Mouse (Mus musculus): ENCODE measurements around the gene Enoph1.

The Enoph1 gene

DNA sequence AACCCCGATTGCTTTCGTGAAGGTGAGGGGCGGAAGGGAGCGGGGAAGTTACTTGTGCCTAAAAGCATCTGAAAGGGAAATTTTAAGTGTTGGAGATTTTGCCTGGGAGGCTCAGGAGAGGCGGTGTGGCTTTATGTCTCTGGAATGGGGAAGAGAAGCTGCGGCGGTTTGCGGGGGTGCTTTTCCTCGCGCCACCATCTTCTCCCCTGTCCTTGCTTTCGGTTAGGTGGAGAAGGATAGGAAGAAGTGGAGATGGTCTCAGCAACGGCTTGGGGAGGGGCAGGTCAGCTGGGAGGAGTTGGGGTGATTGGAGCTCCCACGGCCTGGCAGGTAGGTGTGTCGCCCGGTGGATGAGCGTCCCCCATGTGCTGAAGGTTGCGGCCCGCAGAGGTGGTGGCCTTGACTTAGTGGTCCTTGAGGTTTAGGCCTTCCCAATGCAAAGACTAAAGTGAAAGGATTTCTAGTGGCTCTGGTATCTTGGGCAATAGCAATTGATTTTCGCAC is 548 bp downstream of the Enoph1 start:
- peak; percentile 52 for DNase-seq (ENCODE audit: low read depth)

DNA sequence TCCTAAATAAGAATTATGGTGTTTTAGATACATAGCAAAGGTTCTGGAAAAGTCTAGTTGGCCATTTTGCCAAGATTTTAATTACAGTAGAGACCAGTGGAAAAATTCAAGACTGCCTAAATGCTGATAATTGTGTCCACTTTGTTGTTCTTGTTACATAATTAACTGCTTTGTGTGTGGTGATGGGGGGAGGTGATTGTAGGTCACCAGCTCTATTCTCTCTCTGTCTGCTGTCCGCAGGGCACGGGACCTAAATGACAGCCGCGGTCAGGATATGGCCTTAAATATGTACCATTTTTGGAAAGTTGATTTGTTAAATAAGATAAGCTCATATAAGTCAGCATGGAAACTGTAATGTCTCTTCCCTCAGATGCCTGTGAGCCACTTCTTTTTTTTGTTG is 1.5 kb downstream of the Enoph1 start:
- DNase-seq (ENCODE audit: low read depth) = no peak

DNA sequence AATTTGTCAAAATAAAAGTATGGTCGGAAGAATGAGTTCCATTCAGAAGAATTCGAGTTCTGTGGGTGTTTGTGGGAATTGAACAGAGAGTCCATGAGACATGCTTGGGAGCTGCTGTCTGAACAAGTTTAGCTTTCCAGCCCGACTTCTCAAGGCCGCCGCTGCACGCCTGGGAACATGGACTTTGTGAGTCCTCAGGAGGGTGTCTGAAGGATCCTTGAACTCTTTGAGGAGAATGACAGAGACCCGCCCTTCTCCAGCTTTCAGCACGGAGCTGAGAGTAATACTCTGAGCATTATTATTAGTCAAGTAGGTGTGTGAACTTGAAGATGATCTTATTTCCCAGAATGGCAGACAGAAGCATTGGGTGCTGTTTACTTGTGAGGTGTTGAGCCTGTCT is 2.7 kb downstream of the Enoph1 start:
- no peak for DNase-seq (ENCODE audit: low read depth)

DNA sequence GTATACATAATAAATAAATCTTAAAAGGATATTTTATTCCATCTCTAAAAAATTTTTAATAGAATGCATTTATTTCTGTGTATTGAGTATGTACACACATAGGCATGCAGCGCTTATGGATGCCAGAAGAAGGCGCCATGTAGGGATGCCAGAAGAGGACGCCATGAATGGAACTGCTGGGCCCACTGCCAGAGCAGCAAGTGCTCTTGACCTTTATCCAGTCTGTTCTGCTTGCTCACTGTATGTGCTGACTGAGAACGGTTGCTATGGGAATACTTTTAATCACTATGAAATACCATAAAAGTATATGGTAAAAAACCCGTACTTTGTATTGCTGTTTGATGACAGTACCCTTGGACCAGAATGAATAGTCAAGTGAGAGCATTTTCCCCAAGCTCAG is 3.6 kb downstream of the Enoph1 start:
- peak; percentile 75 for DNase-seq (ENCODE audit: low read depth)

DNA sequence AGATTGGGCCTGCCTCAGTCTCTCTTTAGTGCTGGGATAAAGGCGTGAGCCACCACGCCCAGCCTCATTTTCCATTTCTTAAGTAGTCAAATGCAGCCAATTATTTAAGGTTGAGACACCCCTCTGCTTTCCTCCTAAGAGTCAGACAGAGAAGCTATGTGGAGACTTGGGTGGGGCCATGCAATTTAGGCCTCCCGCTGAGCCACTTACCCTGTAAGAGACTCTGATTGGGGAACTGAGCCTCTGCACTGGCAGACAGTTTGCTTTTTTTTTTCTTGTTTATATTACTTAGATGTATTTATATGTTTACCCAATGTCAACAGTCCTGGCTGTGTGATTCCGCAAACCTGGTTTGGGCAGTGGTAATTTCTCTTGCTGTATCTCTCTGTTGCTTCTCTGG is 4.2 kb downstream of the Enoph1 start:
- no peak for DNase-seq (ENCODE audit: low read depth)

DNA sequence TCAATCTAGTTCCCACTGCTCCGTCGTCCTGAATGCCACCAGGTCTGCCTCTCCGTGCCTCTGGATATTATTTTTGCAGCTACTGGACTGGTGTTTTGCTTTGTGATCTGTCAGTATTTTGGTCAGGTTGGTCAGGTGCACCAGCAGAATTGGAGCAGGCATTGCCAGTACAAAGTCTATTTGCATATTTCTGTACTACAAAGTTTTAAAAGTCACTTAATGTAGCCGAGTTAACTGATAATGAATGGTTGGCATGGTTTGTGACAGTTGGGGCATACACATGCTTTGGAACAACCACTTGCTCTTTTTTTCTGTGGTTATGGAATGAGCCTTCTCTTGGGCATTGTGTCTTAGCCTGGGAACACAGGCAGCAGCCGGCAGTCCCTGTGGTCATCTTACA is 4.8 kb downstream of the Enoph1 start:
- no peak for DNase-seq (ENCODE audit: low read depth)

DNA sequence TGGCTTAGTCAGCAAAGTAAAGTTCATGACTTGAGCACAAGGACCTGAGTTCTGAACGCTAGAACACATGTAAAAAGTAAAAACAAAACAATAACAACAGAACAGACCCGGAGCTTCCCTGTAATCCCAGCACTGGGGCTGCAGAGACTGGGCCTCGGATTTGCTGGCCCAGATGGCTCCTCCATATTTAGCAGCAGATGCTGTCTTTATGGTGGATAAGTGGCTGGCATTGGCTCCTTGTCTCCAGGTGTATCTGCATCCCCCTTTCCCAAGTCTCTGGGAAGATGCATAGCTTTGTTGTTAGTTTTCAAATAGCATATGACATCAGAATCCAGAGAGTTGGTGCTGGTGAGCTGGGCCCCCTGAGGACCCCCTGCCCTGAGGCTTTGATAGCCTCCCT is 6.3 kb downstream of the Enoph1 start:
- no peak for DNase-seq (ENCODE audit: low read depth)

DNA sequence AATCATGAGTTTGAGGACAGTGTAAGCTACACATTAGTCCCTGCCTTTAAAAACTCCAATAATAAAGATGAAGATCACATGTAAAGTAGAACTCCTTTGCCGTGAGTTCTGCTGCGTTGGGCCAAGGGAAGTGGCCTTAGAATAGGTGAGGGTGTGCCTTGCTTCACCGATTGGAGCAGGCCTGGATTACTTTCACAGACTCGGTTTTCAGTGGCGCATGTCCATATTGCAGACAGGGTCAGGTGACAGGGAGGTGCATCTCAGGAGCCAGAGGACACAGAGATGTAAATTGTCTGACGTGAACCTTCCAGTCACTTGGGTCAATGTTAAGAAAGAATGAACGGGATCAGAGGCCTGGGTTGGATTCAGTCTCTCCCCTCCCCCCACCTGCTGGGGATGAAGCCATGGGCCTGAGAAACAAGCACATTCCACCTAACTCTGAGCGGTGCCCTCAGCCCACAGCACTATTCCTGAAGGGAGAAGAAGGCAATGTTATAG is 7.4 kb downstream of the Enoph1 start:
- no peak for DNase-seq (ENCODE audit: low read depth)

DNA sequence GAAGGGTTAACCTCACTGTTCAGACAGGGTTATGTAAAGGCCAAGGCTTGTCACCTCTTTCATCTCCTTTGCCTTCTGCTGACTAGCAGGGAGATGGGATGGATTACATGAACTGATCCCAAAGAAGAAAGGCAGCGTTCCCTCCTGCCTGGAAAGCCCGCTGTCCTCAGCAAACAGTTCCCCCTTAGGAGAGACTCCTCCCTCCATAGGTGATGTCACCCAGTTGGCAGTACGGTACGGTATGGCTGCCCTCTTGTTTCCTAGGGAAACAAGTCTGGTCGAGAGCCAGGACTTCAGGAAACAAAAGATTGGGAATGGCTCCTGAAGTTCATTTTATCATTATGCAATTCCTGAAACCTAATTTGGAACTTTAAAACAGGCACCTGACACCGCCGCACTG is 8.1 kb downstream of the Enoph1 start:
- peak; percentile 38 for DNase-seq (ENCODE audit: low read depth)

DNA sequence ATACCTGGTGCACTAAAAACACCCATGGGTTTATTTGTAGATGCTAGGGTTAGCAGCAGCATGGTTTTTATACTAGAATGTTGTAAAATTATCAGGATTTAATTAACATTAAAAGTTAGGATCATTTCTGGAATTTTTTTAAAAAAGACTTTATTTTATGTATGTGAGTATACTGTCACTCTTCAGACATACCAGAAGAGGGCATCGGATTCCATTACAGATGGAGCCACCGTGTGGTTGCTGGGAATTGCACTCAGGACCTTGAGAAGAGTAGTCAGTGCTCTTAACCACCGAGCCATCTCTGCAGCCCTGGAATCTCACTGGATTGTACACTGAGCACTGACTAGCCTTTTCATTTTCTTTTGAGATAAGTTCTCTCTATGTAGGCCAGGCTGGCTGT is 10.1 kb downstream of the Enoph1 start:
- no peak for DNase-seq (ENCODE audit: low read depth)

DNA sequence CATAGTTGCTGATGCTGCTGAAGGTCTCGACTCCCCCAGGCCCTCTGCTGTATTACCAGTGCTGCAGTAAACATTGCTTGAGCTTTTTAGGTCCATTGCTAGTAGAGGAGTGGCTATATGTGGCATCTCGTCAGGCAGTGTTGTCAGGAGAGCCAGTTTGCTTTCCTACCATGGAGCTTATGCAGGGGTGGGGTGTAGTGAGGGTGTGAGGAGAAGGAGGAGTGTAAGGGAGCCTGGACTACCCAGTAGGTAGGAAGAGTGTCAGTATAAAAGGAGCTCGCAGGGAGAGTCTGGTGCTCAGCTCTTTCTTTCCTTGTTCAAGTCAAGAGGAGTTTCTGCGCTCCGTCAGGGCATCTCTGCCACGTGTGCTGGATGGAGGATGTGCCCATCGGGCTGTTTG is 12.9 kb downstream of the Enoph1 start:
- DNase-seq (ENCODE audit: low read depth) = no peak

DNA sequence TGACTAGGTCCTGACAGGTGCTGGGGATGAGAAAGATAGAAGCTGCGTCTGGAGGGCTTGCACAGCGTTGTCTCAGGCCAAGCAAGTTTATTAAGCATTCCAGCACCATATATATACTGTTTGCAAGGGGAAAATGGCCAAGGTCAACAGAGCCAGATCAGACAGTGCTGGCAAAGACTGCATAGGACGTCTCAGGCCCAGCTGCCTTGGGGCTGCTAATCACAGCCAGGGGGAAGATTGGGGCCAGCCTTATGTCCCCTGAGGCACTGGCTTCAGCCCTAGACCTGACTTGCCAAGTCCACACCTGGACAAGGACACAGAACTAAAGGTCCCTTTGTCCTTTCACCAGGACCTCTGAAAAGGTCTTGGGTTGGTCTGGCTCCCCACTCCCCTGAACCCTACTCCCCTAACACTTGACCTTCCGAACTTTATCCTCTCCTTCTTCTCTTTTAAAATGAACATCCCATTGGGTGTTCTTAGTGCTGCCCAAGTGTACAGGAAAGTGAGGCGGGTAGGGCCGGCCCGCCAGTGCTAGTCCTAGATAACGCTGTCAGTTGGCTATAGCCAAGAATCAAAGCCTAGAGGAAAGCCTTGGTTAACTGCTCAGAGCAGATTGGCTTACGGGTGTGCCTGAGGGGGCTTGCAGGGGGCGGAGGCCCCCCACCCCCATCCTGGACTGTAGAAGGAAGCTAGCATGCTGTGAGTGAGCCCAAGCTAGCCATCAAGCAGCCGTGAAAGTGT is 15.2 kb downstream of the Enoph1 start:
- DNase-seq (ENCODE audit: low read depth) = no peak

DNA sequence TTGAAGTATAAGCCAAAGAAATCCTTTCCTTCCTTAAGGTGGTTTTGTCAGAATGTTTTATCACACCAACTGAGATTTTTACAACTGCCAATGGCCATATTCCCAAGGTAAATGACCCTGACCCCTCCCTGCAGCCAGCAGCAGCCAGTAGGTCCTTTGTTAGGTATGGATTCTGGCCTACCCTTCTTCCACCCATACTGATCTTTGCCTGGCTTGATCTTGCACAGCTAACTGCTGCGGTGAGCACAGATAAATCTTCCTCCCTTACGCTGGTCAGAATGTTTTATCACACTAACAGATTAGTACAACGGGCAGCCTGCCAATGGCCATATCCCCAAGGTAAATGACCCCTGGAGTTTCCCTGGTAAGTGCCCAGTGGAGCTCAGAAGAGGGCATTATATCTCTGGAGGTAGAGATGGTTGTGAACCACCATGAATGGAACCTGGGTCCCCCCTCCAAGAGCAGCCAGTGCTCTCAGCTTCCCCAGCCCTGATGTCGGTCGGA is 16.1 kb downstream of the Enoph1 start:
- DNase-seq (ENCODE audit: low read depth) = no peak

DNA sequence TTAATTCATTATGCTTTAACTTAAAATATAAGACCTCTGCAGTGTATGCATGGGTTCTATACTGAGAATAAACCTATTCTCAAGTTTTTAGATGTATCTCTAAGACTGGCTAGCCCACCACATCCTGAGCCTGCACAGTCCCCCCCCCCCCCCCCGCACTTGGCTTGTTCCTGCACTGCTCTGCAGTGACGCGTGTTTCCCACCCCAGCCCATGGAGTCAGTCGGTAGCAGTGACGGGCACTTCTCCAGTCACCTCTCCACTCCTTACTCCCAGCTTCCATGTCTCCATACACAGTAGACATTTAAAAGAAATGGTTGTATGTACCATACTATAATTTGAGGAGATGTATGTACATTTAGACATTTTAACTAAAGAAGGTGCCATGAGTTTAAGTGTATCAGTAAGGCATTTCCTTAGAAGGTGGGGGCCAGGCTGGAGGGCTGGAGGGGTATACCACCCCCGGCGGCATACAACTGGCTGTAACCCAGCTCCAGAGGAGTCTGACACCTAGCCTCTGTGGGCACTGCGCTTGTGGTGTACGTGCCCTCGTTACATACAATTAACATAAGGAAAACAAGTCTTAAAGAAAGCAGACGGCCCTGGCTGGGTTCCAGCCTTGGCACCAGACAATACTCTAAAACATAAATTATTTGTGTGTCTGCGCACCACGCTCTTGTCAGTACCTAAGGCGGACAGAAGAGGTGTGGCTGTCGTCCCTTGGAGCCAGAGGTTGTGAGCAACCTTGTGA is 17.9 kb downstream of the Enoph1 start:
- no peak for DNase-seq (ENCODE audit: low read depth)

DNA sequence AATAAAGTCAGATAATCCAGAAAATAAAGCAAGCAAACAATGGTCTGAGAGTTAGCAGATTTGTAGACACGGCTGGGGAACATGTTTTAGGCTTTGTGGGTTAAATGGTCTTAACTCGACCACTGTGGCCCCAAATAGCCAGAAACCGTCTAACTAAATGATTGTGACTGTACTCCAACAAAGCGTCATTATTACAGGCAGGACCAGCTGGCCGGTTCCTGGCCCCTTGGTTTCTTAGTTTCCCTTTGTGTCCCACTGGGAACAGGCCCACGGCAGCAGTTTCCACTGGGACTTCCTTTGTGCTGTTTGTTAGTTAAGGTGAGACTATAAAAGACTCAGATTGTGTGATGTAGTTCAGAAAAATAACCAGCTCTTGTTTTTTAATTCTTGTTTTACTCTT is 18.9 kb downstream of the Enoph1 start:
- DNase-seq (ENCODE audit: low read depth) = no peak

DNA sequence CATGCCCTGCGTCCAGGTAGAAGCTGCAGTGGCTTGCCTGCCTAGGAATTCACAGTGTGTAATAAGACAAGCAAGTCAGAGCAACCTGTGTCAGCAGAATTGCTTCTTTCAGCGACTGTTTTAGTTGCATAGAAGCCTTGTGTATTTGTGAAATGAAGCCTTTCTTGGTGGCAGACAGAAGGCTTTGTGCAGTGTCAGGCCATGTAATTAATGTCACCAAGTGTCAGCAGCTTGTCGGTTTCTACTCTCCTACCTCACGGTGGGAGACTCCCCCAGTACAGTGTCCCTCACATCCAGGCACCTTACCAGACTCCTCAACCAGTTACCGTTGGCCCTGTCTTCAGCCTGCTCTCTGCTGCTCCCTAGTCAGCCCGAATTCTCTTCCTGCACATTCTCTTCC is 19.5 kb downstream of the Enoph1 start:
- DNase-seq (ENCODE audit: low read depth) = no peak

DNA sequence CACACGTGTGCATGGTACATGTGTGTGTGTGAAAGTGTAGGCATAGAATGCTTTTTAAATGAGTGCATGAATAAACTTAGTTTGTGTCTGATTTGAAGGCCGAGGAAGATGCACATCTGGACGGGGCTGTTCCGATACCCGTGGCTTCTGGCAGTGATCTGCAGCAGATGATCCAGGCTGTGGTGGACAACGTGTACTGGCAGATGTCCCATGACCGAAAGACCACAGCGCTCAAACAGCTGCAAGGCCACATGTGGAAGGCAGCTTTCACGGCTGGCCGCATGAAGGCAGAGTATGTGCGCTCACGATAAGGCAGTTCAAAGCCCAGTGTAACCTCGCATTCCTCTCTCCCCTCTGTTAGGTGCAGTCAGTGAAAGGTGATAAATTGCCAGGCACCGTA is 21.1 kb downstream of the Enoph1 start:
- no peak for DNase-seq (ENCODE audit: low read depth)

DNA sequence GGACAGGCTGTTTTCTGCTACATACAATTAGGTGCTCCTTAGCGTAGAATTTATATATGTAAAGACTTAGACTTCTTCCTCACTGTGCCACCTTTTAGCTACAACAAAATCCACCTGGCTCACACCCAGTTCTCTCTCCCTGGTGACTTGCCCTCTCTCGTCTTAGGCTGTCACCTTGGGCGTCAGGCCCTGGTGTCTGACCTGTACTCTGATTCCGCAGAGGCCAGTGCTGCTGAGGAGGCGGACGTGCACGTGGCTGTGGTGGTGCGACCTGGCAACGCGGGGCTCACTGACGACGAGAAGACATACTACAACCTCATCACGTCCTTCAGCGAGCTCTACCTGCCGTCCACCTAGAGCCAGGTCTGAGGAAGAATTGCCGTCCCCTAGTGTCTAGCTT is 27.8 kb downstream of the Enoph1 start:
- no peak for DNase-seq (ENCODE audit: low read depth)

DNA sequence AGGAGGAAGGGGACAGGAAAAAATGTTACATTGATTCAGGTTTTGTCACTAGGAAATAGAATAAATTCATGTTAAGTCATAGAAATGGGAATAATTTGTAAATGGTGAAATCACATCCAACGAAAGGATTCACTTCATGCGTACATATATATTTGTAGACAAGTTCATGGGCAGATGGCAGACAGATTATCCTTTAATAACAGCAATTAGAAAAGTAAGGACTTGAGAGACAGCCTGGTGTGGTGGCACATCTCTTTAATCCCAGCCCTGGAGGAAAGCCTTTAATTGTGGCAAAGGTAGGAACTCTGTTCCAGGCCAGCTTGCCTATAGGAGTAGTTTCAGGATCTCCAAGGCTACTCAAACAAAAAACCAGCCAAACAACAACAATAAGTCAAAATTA is 29.7 kb downstream of the Enoph1 start:
- DNase-seq (ENCODE audit: low read depth) = no peak

DNA sequence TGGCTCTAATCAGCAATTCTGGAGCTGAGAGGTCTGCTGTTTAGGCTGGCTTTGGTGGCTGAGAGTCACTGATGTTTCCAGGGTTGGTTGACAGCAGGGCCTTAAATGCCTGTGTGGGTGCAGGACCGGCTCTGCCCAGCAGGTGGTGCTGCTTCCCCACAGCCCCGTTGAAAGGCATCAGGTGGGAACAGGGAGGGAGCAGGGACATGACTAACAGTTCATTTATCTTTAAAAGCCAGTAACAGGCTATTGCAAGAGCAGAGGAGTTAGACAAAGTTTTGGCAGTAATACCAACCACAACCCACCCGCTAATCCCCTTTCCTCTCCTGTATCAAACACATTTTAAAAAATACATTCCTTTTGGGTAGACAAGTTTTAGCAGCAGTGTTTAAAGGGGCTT is 30.5 kb downstream of the Enoph1 start:
- peak; percentile 90 for DNase-seq (ENCODE audit: low read depth)

DNA sequence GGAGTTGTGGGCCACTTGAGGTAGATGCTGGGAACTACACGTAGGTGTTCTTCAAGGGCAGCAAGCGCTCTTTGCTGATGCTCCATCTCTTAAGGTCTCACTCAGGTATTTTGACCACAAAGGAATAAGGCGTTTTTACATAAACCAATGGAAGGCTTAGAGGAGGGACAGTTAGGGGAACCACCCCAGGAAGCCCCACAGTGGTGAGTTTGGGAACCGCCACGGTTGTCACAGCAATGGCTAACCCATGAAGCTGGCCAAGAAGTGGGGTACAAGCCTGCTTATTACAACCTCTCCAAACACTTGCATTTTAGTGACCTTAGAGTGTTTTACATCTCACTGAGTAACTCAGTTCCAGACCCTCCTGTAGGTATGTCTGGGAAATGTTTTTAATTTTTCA is 31.8 kb downstream of the Enoph1 start:
- DNase-seq (ENCODE audit: low read depth) = no peak

DNA sequence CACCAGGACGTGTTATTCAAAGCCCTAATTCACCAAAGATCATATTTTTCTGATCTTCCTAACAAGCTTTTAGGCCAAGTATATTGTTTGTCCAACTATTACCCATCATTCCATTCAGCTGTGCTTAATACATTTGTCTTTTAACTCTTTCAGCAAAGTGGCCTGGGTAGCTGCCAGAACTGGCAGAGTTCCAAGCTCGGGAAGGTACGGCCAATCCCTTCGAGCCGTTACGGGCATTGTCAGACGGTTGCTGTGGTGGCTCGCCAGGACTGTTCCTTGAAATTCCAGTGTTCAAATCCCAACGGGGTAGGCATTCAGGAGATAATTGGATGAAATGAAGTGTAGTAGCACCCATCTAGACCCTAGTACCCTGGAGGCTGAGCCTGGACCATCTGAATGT is 32.8 kb downstream of the Enoph1 start:
- DNase-seq (ENCODE audit: low read depth) = no peak

DNA sequence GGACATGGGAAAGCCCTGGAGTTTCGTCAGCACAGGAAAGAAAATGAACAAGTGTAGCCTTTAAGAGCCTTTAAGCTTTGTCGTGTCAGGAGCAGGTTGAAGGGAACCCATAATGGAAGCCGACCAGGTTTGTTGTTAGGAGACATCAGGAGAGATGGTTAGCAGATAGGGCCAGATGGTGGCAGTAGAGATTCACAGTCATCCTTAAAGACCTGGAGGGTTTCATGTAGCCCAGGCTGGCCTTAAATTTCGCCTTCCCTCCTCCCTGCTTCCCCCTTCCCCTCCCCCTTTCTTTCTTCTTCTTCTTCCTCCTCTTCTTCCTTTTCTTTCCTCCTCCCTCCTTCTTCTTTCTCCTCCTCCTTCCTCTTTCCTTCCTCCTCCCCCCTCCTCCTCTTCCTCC is 34.8 kb downstream of the Enoph1 start:
- no peak for DNase-seq (ENCODE audit: low read depth)
